Comparison of ENCODE assay signal across 21 mouse cellular contexts in genomic region chr4:101062146-101062545, GRCm38 (mm10). TPM values are rescaled to one million over a fixed set of nuclear protein-coding genes. Genes with fewer than 3 reads are reported as not detected.
DNase-seq lines count a peak whose midpoint lies in the region; ATAC-seq lines count a peak whose summit lies in the region.
"Had no signal": no experiment of that assay in that cellular context is flagged by ENCODE, and none has a peak within 500 bp of the region (broad histone marks: within the 10 kb centered on the region; RNA-seq: fewer than 3 reads in every experiment).

No protein-coding gene starts in this region.

- H3K27ac ChIP-seq in forebrain, embryonic 15.5 days (replicated peaks): no peak overlapping the region
- no peak overlapping the region for H3K27ac ChIP-seq in forebrain, embryonic 13.5 days
- H3K27ac ChIP-seq: limb, embryonic 10.5 days; liver, embryonic 14.5 days; midbrain, embryonic 10.5 days had no signal

- no peak overlapping the region for H3K9ac ChIP-seq in forebrain, embryonic 15.5 days (replicated peaks)
- H3K9ac ChIP-seq in forebrain, embryonic 13.5 days: no peak overlapping the region
- H3K9ac ChIP-seq: liver, embryonic 14.5 days had no signal

- peak; percentile 16 to 21 for DNase-seq in layer of hippocampus, postnatal 10 days (ENCODE audit: low spot score in 2 of 2)
- no peak for DNase-seq in layer of hippocampus, postnatal 25 days (ENCODE audit: extremely low spot score in 1 of 2, low spot score in 1 of 2)
- DNase-seq in ZHBTc4 (ENCODE audit: low read depth, low spot score): peak; percentile 19
- peak; percentile 46 for DNase-seq in lung, postnatal 14 days
- no peak for DNase-seq in frontal cortex, postnatal 25 days (ENCODE audit: low spot score in 2 of 2)
- DNase-seq: B cell, adult 2 months; thymus, postnatal 36 days had no signal

- no peaks in the 10 kb centered on the region for H3K36me3 ChIP-seq in forebrain, embryonic 15.5 days
- no peaks in the 10 kb centered on the region for H3K36me3 ChIP-seq in forebrain, embryonic 13.5 days (ENCODE audit: poor library complexity, severe bottlenecking)
- H3K36me3 ChIP-seq: limb, embryonic 10.5 days; midbrain, embryonic 10.5 days had no signal

- H3K4me2 ChIP-seq in forebrain, embryonic 15.5 days (replicated peaks): no peak overlapping the region
- H3K4me2 ChIP-seq in forebrain, embryonic 13.5 days: no peak overlapping the region

- no peaks in the 10 kb centered on the region for H3K27me3 ChIP-seq in forebrain, embryonic 15.5 days
- no peaks in the 10 kb centered on the region for H3K27me3 ChIP-seq in forebrain, embryonic 13.5 days

- ATAC-seq in forebrain, embryonic 15.5 days (replicated peaks): 0 out of 2 replicates have a peak, but pooled peaks have one; percentile 35
- ATAC-seq in forebrain, embryonic 13.5 days: no peak

- no peak overlapping the region for H3K4me3 ChIP-seq in forebrain, embryonic 15.5 days
- no peak overlapping the region for H3K4me3 ChIP-seq in forebrain, embryonic 13.5 days
- H3K4me3 ChIP-seq: limb, embryonic 10.5 days; midbrain, embryonic 10.5 days; myocyte had no signal

- 59% methylated on average over 2 of the region's 2 CpGs for WGBS in forebrain, embryonic 15.5 days
- WGBS in forebrain, embryonic 13.5 days: 73% methylated on average over 2 of the region's 2 CpGs

- H3K9me3 ChIP-seq in forebrain, embryonic 15.5 days: no peaks in the 10 kb centered on the region
- H3K9me3 ChIP-seq in forebrain, embryonic 13.5 days (replicated peaks): no peaks in the 10 kb centered on the region
- H3K9me3 ChIP-seq: limb, embryonic 10.5 days had no signal

- no peaks in the 10 kb centered on the region for H3K4me1 ChIP-seq in forebrain, embryonic 15.5 days
- peaks cover 3% of the 10 kb centered on the region; the same call in 1 of the 2 replicates for H3K4me1 ChIP-seq in forebrain, embryonic 13.5 days
- H3K4me1 ChIP-seq: midbrain, embryonic 10.5 days had no signal

RNA-seq across cellular contexts. Expression of gene Raver2, which starts 6.6 kb away (rescaled TPM):
- 4.4 and 4.9 TPM in 2 replicates for polyA plus RNA-seq in forebrain, embryonic 15.5 days (2015; fragmentation: Nextera tagmentation; extraction: Ambion mirVana)
- polyA plus RNA-seq in forebrain, embryonic 13.5 days (2015; fragmentation: Nextera tagmentation; extraction: Ambion mirVana): 5.4 and 5.8 TPM in 2 replicates
- total RNA-seq in layer of hippocampus, postnatal 10 days (2021): 10 to 100 TPM; 56.8 to 58.8 TPM
- total RNA-seq in layer of hippocampus, postnatal 25 days (2021): 10 to 100 TPM; 45.1 to 52.3 TPM

RNA-seq across cellular contexts. Expression of gene Gm10577, which starts 41.6 kb away (rescaled TPM):
- not detected in 2 replicates for polyA plus RNA-seq in forebrain, embryonic 15.5 days (2015; fragmentation: Nextera tagmentation; extraction: Ambion mirVana)
- polyA plus RNA-seq in forebrain, embryonic 13.5 days (2015; fragmentation: Nextera tagmentation; extraction: Ambion mirVana): not detected in 2 replicates
- total RNA-seq in layer of hippocampus, postnatal 10 days (2021): not detected
- not detected for total RNA-seq in layer of hippocampus, postnatal 25 days (2021)
- total RNA-seq: adrenal gland, postnatal 36 days; hematopoietic stem cell, adult 5-6 weeks; layer of hippocampus, postnatal 14 days had no signal
- polyA plus RNA-seq: cortical plate, adult 2 months; intestine, embryonic 14.5 days; kidney, embryonic 16.5 days; limb, embryonic 10.5 days; liver, embryonic 14.5 days; midbrain, embryonic 10.5 days; myocyte; small intestine, adult 2 months; stomach, embryonic 14.5 days had no signal

Comparison
In these comparisons a context has a peak if more than half of its experiments do, and no peak if none do; other contexts are left out.
1. DNase-seq: peak in layer of hippocampus, postnatal 10 days (2 of 2), ZHBTc4 (single experiment) and lung, postnatal 14 days (single experiment); none in layer of hippocampus, postnatal 25 days (0 of 2) and frontal cortex, postnatal 25 days (0 of 2).